Mouse (Mus musculus) embryonic fibroblast, embryonic 13.5 days (primary cell): ENCODE results near the gene Shbg.
A peak's percentile ranks its signal among the peaks of the same experiment; 100 is the strongest.

Experiments
- CTCF ChIP-seq: IDR thresholded peaks from 2 replicates; pipeline ENCODE4 v1.5.1; 2011; ENCODE audit warnings: mild to moderate bottlenecking, control low read depth, low read length, moderate library complexity, borderline replicate concordance; ENCODE audit not compliant: insufficient read depth
- POLR2A ChIP-seq: IDR thresholded peaks from 2 replicates; pipeline ENCODE4 v1.6.1; 2011; ENCODE audit warnings: low read depth, mild to moderate bottlenecking, control low read depth, low read length, moderate library complexity

GRCm38 (mm10) chr11:69613553-69614256 is 4.0 kb downstream of the Shbg start:
- TF ChIP-seq CTCF, result peak; percentile 80
- no peak for TF ChIP-seq POLR2A
